Mouse (Mus musculus) liver, embryonic 16.5 days (tissue): ENCODE measurements around the gene Agl. TPM values are rescaled to one million over a fixed set of nuclear protein-coding genes. Genes with fewer than 3 reads are reported as not detected.

Experiments used
- ATAC-seq: fragments of 200-750 bp; cut with Nextera tagmentation; 2 replicates; pipeline ENCODE4 v1.8.0; 2017; ENCODE audit warnings: low read depth, mild to moderate bottlenecking, moderate number of reproducible peaks, moderate library complexity
- H3K27ac ChIP-seq: fragments of 300-500 bp; sonication (generic); 2 replicates; pipeline ENCODE4 v1.5.1; 2014; ENCODE audit warnings: mild to moderate bottlenecking, low read length
- H3K27me3 ChIP-seq: fragments of 300-500 bp; sonication (generic); 2 replicates; pipeline ENCODE4 v1.6.1; 2014; ENCODE audit warnings: low read depth, low read length, mixed read lengths; ENCODE audit not compliant: control insufficient read depth, insufficient read depth
- H3K36me3 ChIP-seq: fragments of 300-500 bp; sonication (generic); 2 replicates; pipeline ENCODE4 v1.6.1; 2014; ENCODE audit warnings: mild to moderate bottlenecking; ENCODE audit not compliant: control insufficient read depth, insufficient read depth
- H3K4me1 ChIP-seq: fragments of 300-500 bp; sonication (generic); 2 replicates; pipeline ENCODE4 v1.6.1; 2014; ENCODE audit warnings: low read depth, low read length, mixed read lengths; ENCODE audit not compliant: control insufficient read depth
- H3K4me2 ChIP-seq: fragments of 300-500 bp; sonication (generic); 2 replicates; pipeline ENCODE4 v1.6.1; 2014; ENCODE audit warnings: low read depth, low read length, mixed read lengths
- H3K4me3 ChIP-seq: fragments of 300-500 bp; sonication (generic); 2 replicates; pipeline ENCODE4 v1.5.1; 2014; ENCODE audit warnings: low read depth, mild to moderate bottlenecking, low read length
- H3K9ac ChIP-seq: fragments of 300-500 bp; sonication (generic); 2 replicates; pipeline ENCODE4 v1.6.1; 2014; ENCODE audit warnings: low read depth, low read length
- H3K9me3 ChIP-seq: fragments of 300-500 bp; sonication (generic); replicated peaks from 2 replicates; pipeline ENCODE4 v1.6.1; 2016; ENCODE audit warnings: low read length; ENCODE audit not compliant: control insufficient read depth
- WGBS: fragments of 180-500 bp; shearing (Covaris S2); extraction: QIAGEN DNeasy Blood & Tissue Kit; methylation state at CpG from one replicate; pipeline ENCODE4 v1.1.7; 2014; ENCODE audit not compliant: insufficient replicate concordance; 5-methylcytosine and 5-hydroxymethylcytosine counted together
- polyA plus RNA-seq: library from polyadenylated mRNA; unstranded; fragments of >200 nt; fragmentation: Nextera tagmentation; extraction: Ambion mirVana; gene quantifications from 2 replicates; pipeline ENCODE4 v1.2.1, GENCODE M21; 2015

Gene Agl
- polyA plus RNA-seq, 1 experiment from 2014 or later = 19.6 TPM

GRCm38 (mm10) chr3:116836681-116837475 lies 28.9 kb upstream of the Agl start:
- Histone ChIP-seq H3K9ac (no peak overlapping the region), H3K9me3 (no peaks in the 10 kb centered on the region), H3K4me1 (peaks cover 3% of the 10 kb centered on the region), H3K27ac (no peak overlapping the region), H3K36me3 (no peaks in the 10 kb centered on the region), H3K4me3 (no peak overlapping the region), H3K4me2 (no peak overlapping the region), H3K27me3 (no peaks in the 10 kb centered on the region)
- 70% methylated on average over 23 of the region's 23 CpGs for WGBS
- ATAC-seq = no peak

DNA sequence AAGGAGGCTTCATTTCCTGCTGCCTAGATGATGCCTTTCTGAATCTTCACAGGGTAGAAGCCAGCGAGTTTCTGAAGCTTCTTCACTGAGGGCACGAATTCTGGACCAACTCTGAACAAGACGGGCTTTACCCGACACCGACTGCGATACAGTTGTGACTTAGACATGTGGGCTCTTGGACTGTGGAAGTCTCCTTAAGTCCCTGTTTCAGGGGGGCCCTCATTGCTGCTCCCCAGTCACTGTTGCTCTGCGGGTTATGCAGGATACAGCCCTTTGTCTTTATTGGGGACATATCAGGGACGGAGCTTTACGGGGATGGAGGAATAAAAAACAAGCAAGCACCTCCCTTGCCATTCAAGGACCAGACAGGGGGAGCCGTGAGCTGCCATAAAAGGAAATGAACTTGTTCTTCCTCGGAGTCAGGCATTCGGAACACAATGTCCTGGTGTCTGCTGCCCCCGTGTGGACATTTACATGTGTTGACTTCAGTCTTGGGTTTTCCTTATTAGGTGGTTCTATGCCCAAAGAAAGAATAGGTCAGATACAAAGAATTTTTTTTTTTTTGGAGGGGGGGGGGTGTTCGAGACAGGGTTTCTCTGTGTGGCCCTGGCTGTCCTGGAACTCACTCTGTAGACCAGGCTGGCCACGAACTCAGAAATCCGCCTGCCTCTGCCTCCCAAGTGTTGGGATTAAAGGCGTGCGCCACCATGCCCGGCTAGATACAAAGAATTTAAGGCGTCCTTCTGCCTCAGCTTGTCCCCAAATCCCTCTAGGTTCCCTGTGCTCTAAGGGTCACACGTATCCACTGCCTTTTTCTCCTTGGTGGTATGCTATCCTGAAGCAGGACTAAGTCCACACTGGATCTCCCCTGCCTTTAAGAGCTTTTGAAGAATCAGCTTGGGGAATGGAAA lies 28.1 kb upstream of the Agl start:
- peak; percentile 73 for ATAC-seq
- peaks cover 3% of the 10 kb centered on the region for H3K4me1 ChIP-seq
- 23% methylated on average over 21 of the region's 21 CpGs for WGBS
- peak overlapping the region; percentile 63 for H3K9ac ChIP-seq
- no peak overlapping the region for H3K27ac ChIP-seq
- H3K4me3 ChIP-seq = peak overlapping the region; percentile 48
- no peaks in the 10 kb centered on the region for H3K27me3 ChIP-seq
- H3K4me2 ChIP-seq = peak overlapping the region; percentile 84
- H3K9me3 ChIP-seq = no peaks in the 10 kb centered on the region
- H3K36me3 ChIP-seq = no peaks in the 10 kb centered on the region

GRCm38 (mm10) chr3:116835350-116835749 lies 27.4 kb upstream of the Agl start:
- Histone ChIP-seq H3K4me2 (peak overlapping the region; percentile 84), H3K4me1 (peaks cover 3% of the 10 kb centered on the region), H3K9ac (no peak overlapping the region), H3K4me3 (peak overlapping the region; percentile 48; the same call in 1 of the 2 replicates), H3K27ac (no peak overlapping the region), H3K36me3 (no peaks in the 10 kb centered on the region), H3K27me3 (no peaks in the 10 kb centered on the region), H3K9me3 (no peaks in the 10 kb centered on the region)
- 51% methylated on average over 4 of the region's 4 CpGs for WGBS
- no peak for ATAC-seq

- no peak overlapping the region for H3K4me2 ChIP-seq
- no peak overlapping the region for H3K27ac ChIP-seq
- WGBS = 82% methylated on average over 6 of the region's 6 CpGs
- no peaks in the 10 kb centered on the region for H3K9me3 ChIP-seq
- ATAC-seq = no peak
- H3K4me3 ChIP-seq = no peak overlapping the region
- H3K27me3 ChIP-seq = no peaks in the 10 kb centered on the region
- H3K36me3 ChIP-seq = no peaks in the 10 kb centered on the region
- no peak overlapping the region for H3K9ac ChIP-seq
- peaks cover 3% of the 10 kb centered on the region for H3K4me1 ChIP-seq
Observed at GRCm38 (mm10) chr3:116834241-116834640, 26.3 kb upstream of the Agl start.

DNA sequence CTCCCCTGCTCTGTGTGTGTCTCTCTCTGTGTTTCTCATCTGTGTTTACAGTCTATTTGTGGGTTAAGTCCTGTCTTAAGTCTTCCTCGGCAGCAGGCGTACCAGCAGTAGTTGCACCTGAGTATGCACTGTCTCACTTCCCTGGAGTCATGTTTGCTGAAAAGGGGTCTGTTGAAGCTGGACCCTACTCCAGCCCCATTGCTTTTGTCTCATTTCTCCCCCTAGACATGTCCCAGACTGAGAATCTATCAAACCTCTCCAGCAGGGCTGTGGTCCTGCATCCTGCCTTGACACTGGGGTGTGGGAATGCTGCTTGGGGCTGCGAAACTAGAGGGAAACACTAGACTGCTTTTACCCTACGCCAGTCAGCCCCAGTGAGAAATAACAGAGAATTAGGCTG lies 25.5 kb upstream of the Agl start:
- H3K4me1 ChIP-seq = peaks cover 3% of the 10 kb centered on the region
- ATAC-seq = no peak
- WGBS = 66% methylated on average over 4 of the region's 4 CpGs

GRCm38 (mm10) chr3:116832526-116833310 lies 24.8 kb upstream of the Agl start:
- Histone ChIP-seq H3K4me3 (no peak overlapping the region), H3K4me1 (peaks cover 3% of the 10 kb centered on the region), H3K4me2 (no peak overlapping the region), H3K27me3 (no peaks in the 10 kb centered on the region), H3K9me3 (no peaks in the 10 kb centered on the region), H3K27ac (no peak overlapping the region), H3K9ac (no peak overlapping the region), H3K36me3 (no peaks in the 10 kb centered on the region)
- 73% methylated on average over 7 of the region's 7 CpGs for WGBS
- ATAC-seq = no peak

More for the DNA sequence above, 25.5 kb upstream of the Agl start:
- Histone ChIP-seq H3K9me3 (no peaks in the 10 kb centered on the region), H3K27ac (no peak overlapping the region), H3K9ac (no peak overlapping the region), H3K36me3 (no peaks in the 10 kb centered on the region), H3K4me2 (no peak overlapping the region), H3K4me3 (no peak overlapping the region), H3K27me3 (no peaks in the 10 kb centered on the region)

GRCm38 (mm10) chr3:116831324-116831723 lies 23.4 kb upstream of the Agl start:
- Histone ChIP-seq H3K27ac (no peak overlapping the region), H3K36me3 (no peaks in the 10 kb centered on the region), H3K9ac (no peak overlapping the region), H3K9me3 (no peaks in the 10 kb centered on the region), H3K4me2 (no peak overlapping the region), H3K4me1 (peaks cover 3% of the 10 kb centered on the region), H3K4me3 (no peak overlapping the region), H3K27me3 (no peaks in the 10 kb centered on the region)
- ATAC-seq = no peak
- 63% methylated on average over 5 of the region's 5 CpGs for WGBS

GRCm38 (mm10) chr3:116829274-116829920 lies 21.4 kb upstream of the Agl start:
- no peak overlapping the region for H3K27ac ChIP-seq
- no peaks in the 10 kb centered on the region for H3K4me1 ChIP-seq
- no peaks in the 10 kb centered on the region for H3K9me3 ChIP-seq
- ATAC-seq = no peak
- no peak overlapping the region for H3K9ac ChIP-seq
- no peaks in the 10 kb centered on the region for H3K36me3 ChIP-seq
- H3K27me3 ChIP-seq = no peaks in the 10 kb centered on the region
- H3K4me2 ChIP-seq = no peak overlapping the region
- WGBS = 65% methylated on average over 10 of the region's 10 CpGs
- H3K4me3 ChIP-seq = no peak overlapping the region
